Mouse (Mus musculus): Measurements from ENCODE around the gene Tti1.

- TF ChIP-seq CTCF (IDR thresholded peaks at IDR 0.05; ENCODE audit: low read depth), result no peak
- no peak for TF ChIP-seq EP300 (IDR thresholded peaks at IDR 0.05; ENCODE audit: low read depth)
These were observed 10.9 kb downstream of the Tti1 start for GRCm38 (mm10) chr2:158017330-158017729.

Measured in liver, embryonic 14.5 days (tissue).